Mouse (Mus musculus): ENCODE measurements at regions not wholly inside any gene's neighbourhood (a gene's known extent, or its start where the extent isn't known, plus 50 kb on each side); places are given as distances from the start of the nearest gene placed in this dataset.

DNA sequence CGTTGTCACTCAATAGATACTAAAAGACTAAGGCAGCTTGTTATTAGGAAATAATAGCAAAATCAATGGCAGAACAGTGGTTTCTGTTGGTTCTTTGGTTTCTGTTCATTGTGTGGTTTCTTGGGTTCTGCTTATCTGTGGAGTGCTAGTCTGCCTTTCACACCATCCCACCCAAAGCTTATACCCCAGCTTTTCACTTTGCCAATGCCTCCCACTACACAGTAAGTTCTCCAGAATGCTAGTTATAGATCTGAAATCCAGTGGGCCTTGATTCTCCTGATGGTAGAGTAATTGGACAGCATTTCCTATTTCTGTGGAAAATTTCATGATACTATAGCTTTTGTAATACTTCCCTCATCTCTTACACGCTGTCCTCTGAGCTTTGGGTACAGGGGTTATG is 700.8 kb upstream of the 1700009N14Rik start:
- no peak for DNase-seq (ENCODE audit: low read depth, low spot score)

DNA sequence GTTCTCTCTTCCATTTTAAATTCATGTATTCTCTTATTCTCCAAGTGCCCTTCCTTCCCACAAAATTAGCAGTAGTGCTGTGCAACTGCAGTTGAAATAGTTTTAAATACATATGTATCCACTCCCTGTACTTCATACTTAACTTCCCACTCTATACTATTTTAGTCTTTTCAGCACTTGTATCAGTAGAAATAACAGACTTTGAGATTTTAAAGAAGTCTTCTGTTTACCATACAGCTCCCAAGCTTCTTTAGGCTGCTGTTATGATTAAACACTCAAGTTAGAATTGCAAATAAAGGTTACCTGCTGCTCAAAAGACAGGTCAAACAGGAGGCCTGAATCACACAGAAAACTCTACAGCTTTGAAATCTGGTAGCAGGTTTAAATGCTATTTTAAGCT is 665.1 kb upstream of the 1700009N14Rik start:
- DNase-seq (ENCODE audit: low read depth, low spot score): no peak

- DNase-seq (ENCODE audit: low read depth, low spot score): peak; percentile 6
Measured at GRCm38 (mm10) chr4:38825133-38825532, 625.0 kb upstream of the 1700009N14Rik start.

DNA sequence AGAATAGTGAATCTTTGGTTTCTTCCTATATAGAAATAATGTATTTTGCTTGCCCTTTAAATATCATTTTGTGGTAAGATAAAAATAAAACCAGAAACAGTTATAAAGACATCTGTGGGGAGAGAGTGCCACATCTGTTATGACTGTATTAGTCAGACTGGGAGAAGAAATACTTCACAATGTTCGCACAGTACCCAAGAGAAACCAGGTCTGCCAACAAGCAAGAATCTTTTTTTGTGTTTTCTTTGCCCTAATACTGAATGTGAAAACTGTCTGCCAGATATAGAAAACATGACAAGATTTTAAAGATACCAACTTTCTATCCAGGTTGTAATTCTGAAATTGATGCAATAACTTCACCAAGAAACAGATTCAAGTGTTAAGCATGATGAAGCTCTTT is 601.8 kb upstream of the 1700009N14Rik start:
- DNase-seq (ENCODE audit: low read depth, low spot score): no peak

DNA sequence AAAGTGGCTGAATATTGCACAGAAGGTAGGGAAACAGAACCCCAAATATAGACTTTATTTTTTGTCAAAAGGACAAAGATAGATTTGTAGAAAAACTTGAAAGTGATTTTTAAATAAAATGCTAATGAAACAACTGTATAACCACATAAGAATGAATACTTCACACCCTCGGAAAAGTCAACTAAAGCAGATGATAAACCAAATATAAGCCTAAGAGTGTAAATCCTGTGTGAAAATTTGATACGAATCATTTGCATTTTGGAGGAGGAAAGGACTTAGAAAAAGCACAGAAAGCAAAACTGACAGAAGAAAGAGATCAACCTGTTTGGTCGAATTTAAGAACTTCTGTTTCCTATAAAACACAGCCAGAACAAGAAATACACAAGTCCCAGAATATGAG is 595.7 kb upstream of the 1700009N14Rik start:
- no peak for DNase-seq (ENCODE audit: low read depth, low spot score)

GRCm38 (mm10) chr4:38900565-38900964 is 549.5 kb upstream of the 1700009N14Rik start:
- DNase-seq (ENCODE audit: low read depth, low spot score): no peak

- DNase-seq (ENCODE audit: low read depth, low spot score): no peak
Measured at GRCm38 (mm10) chr4:38926831-38927230, 523.3 kb upstream of the 1700009N14Rik start.

GRCm38 (mm10) chr4:38953633-38954032 is 496.5 kb upstream of the 1700009N14Rik start:
- no peak for DNase-seq (ENCODE audit: low read depth, low spot score)

DNA sequence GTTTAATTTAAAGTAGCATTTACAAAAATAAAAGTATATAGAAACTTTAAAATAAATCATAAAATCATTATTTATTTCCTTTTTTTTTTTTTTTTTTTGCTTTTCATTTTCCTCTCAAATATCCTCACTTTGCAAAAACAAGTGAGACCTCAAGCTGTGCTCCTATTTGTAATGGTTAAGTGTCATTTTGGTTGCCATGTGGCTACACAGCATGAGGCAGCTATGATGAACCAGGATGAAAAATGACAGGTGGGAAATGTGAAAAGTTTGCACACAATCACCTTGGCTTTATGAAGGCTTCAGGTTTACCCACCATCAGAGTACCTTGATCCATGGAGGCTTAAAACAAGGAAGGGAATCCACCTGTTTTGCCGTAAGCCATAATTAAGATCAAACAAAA is 454.9 kb upstream of the 1700009N14Rik start:
- no peak for DNase-seq (ENCODE audit: low read depth, low spot score)

Measured in mesoderm, embryonic 11.5 days (tissue).